Mouse (Mus musculus) cerebellum, adult 18-20 months (tissue): ENCODE results near the gene Stox2.

Source experiments
- DNase-seq, 2 experiments: peaks; one replicate each; pipeline ENCODE4 v3.0.0; 2021

The Stox2 gene

DNA sequence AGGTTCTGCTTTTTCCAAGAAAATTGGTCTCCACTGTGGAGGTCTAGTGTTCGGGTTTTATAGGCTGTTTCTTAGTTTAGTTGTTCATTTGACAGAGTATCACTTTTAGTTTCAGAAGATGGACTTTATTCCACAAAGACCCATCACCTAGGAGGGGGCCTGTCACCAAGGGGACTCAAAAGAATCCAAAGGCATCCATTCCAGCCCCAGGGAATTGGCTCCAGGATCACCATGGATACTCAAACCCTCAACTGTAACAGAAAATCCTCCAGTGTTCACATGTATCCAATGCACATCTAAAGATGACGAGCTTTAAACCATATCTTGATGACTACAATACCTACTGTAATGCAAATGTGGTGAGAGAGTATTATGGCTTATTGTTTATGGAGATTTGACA, 267.4 kb downstream of the Stox2 start:
- DNase-seq, result no peak

- DNase-seq, result no peak
These were observed 272.3 kb downstream of the Stox2 start for GRCm38 (mm10) chr8:47173823-47174222.

DNA sequence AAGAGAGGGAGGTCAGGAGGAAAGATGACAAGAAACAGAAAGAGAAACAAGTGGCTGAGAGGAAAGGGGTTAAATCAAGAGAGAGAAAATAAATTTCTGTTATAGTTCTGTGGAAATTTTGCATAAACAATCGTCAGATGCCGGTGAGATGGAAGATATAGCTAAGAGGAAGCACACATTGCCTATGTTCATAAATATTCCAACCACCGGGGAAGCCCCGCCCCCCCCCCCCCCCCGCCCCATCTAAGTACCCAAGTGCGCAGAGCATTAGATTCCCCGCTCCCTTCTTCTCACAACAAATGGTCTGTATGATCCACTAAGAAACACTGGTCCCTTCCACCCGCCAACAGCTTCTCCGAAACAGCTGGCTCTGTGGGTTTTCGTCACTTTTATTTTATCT, 273.3 kb downstream of the Stox2 start:
- DNase-seq, result no peak

DNA sequence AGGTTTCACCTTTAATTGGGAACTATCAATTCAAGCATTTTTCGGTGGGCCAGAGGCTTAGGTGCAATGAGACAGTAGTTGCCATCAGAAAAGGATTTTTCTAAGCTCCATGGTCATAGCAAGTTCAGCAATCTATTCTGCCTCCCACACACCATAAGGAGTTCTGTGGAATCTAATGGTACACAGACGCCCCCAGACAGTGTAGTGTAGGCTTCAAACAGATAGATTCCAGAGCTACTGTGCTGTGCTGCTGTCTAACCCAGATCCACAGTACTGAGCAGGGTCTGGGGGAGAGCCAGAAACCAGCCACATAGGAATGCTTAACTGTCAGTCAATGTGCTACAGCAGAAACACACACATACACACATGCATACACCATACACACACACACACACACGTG, 285.5 kb downstream of the Stox2 start:
- DNase-seq, result no peak

- no peak for DNase-seq
These were observed 291.6 kb downstream of the Stox2 start for GRCm38 (mm10) chr8:47154521-47154920.

DNA sequence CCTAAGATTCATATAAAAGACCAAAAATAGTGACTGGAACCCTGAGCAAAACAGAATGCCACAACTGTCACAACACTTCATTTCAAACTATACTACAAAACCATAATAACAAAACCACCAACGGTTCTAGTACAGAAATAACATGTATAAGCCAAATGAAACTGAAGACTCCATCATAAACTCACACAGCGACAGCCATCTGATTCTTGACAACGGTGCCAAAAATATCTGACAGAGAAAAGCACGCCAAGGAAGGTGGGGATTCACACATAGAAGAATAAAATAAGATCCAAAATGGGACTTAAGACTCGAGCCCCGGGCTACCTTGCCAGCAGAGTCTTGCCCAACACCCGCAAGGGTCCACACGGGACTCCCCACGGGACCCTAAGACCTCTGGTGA, 300.9 kb downstream of the Stox2 start:
- no peak for DNase-seq

- DNase-seq, result no peak
These were observed 310.1 kb downstream of the Stox2 start for GRCm38 (mm10) chr8:47136047-47136446.

GRCm38 (mm10) chr8:47135586-47135985, 310.6 kb downstream of the Stox2 start:
- DNase-seq, result no peak

DNA sequence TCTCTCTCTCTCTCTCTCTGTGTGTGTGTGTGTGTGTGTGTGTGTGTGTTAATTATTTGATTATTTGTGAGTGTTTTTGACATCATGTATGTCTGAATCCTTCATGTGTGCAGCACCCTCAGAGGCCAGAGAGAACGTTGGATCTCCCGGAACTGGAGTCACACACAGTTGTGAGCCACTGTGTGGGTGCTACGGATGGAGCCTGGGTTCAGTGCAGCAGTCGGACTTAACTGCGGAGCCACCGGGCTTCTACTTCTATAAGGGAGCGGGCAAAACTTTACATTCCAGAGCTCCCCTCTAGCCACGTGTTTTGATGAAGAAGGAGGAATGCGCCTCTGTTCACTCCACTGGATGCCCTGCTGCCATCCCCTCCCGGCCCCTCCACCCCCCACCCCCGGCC, 311.4 kb downstream of the Stox2 start:
- no peak for DNase-seq

GRCm38 (mm10) chr8:47133381-47133780, 312.8 kb downstream of the Stox2 start:
- DNase-seq, result no peak
